Mouse (Mus musculus) liver, embryonic 14.5 days (tissue): ENCODE results near the gene Tnni3. TPM values are rescaled to one million over a fixed set of nuclear protein-coding genes. Genes with fewer than 3 reads are reported as not detected.
"Not testable (repeated sequence)": the region's sequence is repeated elsewhere in the genome, so short reads cannot be mapped to it uniquely, and the experiment has no call there.

ENCODE experiments used
- ATAC-seq: fragments of 200-750 bp; cut with Nextera tagmentation; 2 replicates; pipeline ENCODE4 v1.8.0; 2017; ENCODE audit warnings: moderate number of reproducible peaks, mild to moderate bottlenecking, moderate library complexity; ENCODE audit not compliant: insufficient read depth
- DNase-seq, 3 experiments: peaks; one replicate each; pipeline ENCODE4 v3.0.0-alpha.2; 2012 to 2013; ENCODE audit warnings: low read depth in 3 of 3, low spot score in 3 of 3
- H3K27ac ChIP-seq: fragments of 300-500 bp; sonication (generic); 2 replicates; pipeline ENCODE4 v1.5.1; 2014; ENCODE audit warnings: moderate library complexity, mild to moderate bottlenecking, control low read depth, inconsistent platforms
- H3K27me3 ChIP-seq: fragments of 300-500 bp; sonication (generic); 2 replicates; pipeline ENCODE4 v1.6.1; 2014; ENCODE audit warnings: mild to moderate bottlenecking, low read length, moderate library complexity; ENCODE audit not compliant: control insufficient read depth, insufficient read depth
- H3K36me3 ChIP-seq: fragments of 300-500 bp; sonication (generic); replicated peaks from 2 replicates; pipeline ENCODE4 v1.6.1; 2014; ENCODE audit warnings: low read depth; ENCODE audit not compliant: control insufficient read depth, insufficient read depth
- H3K4me1 ChIP-seq, 2 experiments: fragments of 200-500 bp in 1 of 2; fragments of 300-500 bp in 1 of 2; sonication (generic) in 1 of 2; replicated peaks; 2 replicates each; pipeline ENCODE4 v1.6.1; 2012 to 2014; ENCODE audit warnings: antibody characterized with exemption in 1 of 2, inconsistent platforms in 1 of 2, low read length in 1 of 2; ENCODE audit not compliant: control insufficient read depth in 2 of 2, insufficient read depth in 2 of 2
- H3K4me2 ChIP-seq: fragments of 300-500 bp; sonication (generic); 2 replicates; pipeline ENCODE4 v1.6.1; 2014; ENCODE audit warnings: low read depth, mild to moderate bottlenecking, control low read depth, moderate library complexity
- H3K4me3 ChIP-seq, 2 experiments: fragments of 200-500 bp in 1 of 2; fragments of 300-500 bp in 1 of 2; sonication (generic) in 1 of 2; 2 replicates each; pipeline ENCODE4 v1.5.1; 2012 to 2014; ENCODE audit warnings: low read depth in 2 of 2, low read length in 2 of 2, mild to moderate bottlenecking in 2 of 2, control low read depth in 1 of 2, inconsistent platforms in 1 of 2, moderate library complexity in 1 of 2; ENCODE audit not compliant: insufficient read depth in 1 of 2
- H3K9ac ChIP-seq: fragments of 300-500 bp; sonication (generic); replicated peaks from 2 replicates; pipeline ENCODE4 v1.6.1; 2014; ENCODE audit warnings: mild to moderate bottlenecking, control low read depth, moderate library complexity
- H3K9me3 ChIP-seq: fragments of 300-500 bp; sonication (generic); 2 replicates; pipeline ENCODE4 v1.6.1; 2016; ENCODE audit warnings: low read length, mixed read lengths; ENCODE audit not compliant: control insufficient read depth
- CTCF ChIP-seq: IDR thresholded peaks from 2 replicates; pipeline ENCODE4 v1.5.1; 2016; ENCODE audit warnings: antibody characterized with exemption, low read depth, control low read depth
- EP300 ChIP-seq: IDR thresholded peaks from 2 replicates; pipeline ENCODE4 v1.6.1; 2016; ENCODE audit warnings: antibody characterized with exemption, low read depth
- WGBS: fragments of 180-500 bp; shearing (Covaris S2); extraction: QIAGEN DNeasy Blood & Tissue Kit; methylation state at CpG from one replicate; pipeline ENCODE4 v1.1.7; 2014; ENCODE audit not compliant: insufficient replicate concordance; 5-methylcytosine and 5-hydroxymethylcytosine counted together
- polyA plus RNA-seq, 2 experiments: library from polyadenylated mRNA; depleted of rRNA in 1 of 2; stranded (reverse) in 1 of 2; unstranded in 1 of 2; fragments of >200 nt; fragmentation: Nextera tagmentation in 1 of 2; extraction: Ambion mirVana in 1 of 2; gene quantifications; 2 replicates each; pipeline versions ENCODE4 v1.2.1 to v1.2.3; 2012 to 2014

Gene Tnni3
- 0.30 and 0.35 TPM in 2 replicates for polyA plus RNA-seq (2012; rRNA removed)
- 0.45 TPM in 1 of 2 replicates, not detected in the other for polyA plus RNA-seq (2014; fragmentation: Nextera tagmentation; extraction: Ambion mirVana)

GRCm38 (mm10) chr7:4524212-4524922, at the start of gene Tnni3:
Tnni3 (minus strand) TSS chr7:4524229.
- not testable (repeated sequence) for H3K4me2 ChIP-seq, H3K27ac ChIP-seq, H3K9ac ChIP-seq, H3K27me3 ChIP-seq, DNase-seq, ATAC-seq, H3K4me1 ChIP-seq, H3K9me3 ChIP-seq, H3K36me3 ChIP-seq, H3K4me3 ChIP-seq
- 56% methylated on average over 15 of the region's 15 CpGs for WGBS
- TF ChIP-seq CTCF = peak; percentile 80

DNA sequence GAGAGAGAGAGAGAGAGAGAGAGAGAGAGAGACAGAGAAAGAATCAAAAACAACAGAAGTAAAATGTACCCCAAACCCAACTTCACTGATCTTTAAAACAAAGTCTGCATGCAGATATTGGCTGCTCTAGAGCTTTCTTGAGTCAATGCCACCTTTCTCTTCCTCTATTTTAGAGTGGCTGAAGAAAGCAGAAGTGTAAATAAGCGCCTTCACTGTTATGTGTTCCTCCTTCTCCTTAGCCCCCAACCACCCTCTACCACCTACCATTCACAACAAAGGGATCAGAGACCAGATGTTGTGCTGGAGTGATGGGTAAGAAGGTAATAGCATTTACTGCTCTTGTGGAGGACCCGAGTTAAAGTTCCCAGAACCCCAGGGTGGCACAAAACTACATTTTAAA, 48.3 kb upstream of the Tnni3 start:
- not testable (repeated sequence) for H3K4me2 ChIP-seq, DNase-seq, H3K4me1 ChIP-seq, H3K27me3 ChIP-seq, H3K27ac ChIP-seq, H3K36me3 ChIP-seq, ATAC-seq, H3K4me3 ChIP-seq, H3K9ac ChIP-seq, H3K9me3 ChIP-seq
- 22% methylated on average over 2 of the region's 2 CpGs for WGBS

GRCm38 (mm10) chr7:4562660-4563059, 38.6 kb upstream of the Tnni3 start:
- WGBS = 76% methylated on average over 3 of the region's 3 CpGs
- H3K4me1 ChIP-seq = no peaks in the 10 kb centered on the region
- H3K27me3 ChIP-seq = no peaks in the 10 kb centered on the region
- no peaks in the 10 kb centered on the region for H3K9me3 ChIP-seq
- no peak overlapping the region for H3K4me3 ChIP-seq
- no peak for DNase-seq
- no peak overlapping the region for H3K9ac ChIP-seq
- H3K4me2 ChIP-seq = no peak overlapping the region
- H3K27ac ChIP-seq = no peak overlapping the region
- ATAC-seq = no peak
- H3K36me3 ChIP-seq = no peaks in the 10 kb centered on the region
- TF ChIP-seq EP300 (no peak), CTCF (peak; percentile 16; the same call in 1 of the 2 replicates)

DNA sequence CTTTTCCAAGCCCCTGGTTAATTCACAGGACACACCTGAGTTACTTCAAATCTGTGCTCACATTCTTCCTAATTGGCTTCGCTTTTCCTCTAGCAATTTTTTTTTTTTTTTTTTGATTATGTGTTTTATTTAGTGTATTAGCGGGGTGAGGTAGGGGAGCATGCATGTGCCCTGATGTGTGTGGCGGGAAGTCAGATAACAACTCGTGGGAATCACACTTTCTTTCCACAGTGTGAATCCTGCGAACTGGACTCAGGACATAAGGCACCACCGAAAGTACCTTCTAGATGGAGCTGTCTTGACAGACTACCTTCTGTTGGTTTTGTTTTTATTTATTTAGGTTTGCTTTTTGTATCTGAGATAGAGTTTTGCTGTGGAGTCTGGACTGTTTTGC, 33.1 kb upstream of the Tnni3 start:
- DNase-seq = no peak
- H3K27me3 ChIP-seq = no peaks in the 10 kb centered on the region
- H3K4me2 ChIP-seq = no peak overlapping the region
- no peaks in the 10 kb centered on the region for H3K9me3 ChIP-seq
- no peak for TF ChIP-seq CTCF
- no peak for TF ChIP-seq EP300
- no peak overlapping the region for H3K4me3 ChIP-seq
- H3K36me3 ChIP-seq = no peaks in the 10 kb centered on the region
- H3K9ac ChIP-seq = no peak overlapping the region
- WGBS = 46% methylated on average over 6 of the region's 6 CpGs
- no peak for ATAC-seq
- H3K4me1 ChIP-seq = no peaks in the 10 kb centered on the region
- H3K27ac ChIP-seq = no peak overlapping the region

DNA sequence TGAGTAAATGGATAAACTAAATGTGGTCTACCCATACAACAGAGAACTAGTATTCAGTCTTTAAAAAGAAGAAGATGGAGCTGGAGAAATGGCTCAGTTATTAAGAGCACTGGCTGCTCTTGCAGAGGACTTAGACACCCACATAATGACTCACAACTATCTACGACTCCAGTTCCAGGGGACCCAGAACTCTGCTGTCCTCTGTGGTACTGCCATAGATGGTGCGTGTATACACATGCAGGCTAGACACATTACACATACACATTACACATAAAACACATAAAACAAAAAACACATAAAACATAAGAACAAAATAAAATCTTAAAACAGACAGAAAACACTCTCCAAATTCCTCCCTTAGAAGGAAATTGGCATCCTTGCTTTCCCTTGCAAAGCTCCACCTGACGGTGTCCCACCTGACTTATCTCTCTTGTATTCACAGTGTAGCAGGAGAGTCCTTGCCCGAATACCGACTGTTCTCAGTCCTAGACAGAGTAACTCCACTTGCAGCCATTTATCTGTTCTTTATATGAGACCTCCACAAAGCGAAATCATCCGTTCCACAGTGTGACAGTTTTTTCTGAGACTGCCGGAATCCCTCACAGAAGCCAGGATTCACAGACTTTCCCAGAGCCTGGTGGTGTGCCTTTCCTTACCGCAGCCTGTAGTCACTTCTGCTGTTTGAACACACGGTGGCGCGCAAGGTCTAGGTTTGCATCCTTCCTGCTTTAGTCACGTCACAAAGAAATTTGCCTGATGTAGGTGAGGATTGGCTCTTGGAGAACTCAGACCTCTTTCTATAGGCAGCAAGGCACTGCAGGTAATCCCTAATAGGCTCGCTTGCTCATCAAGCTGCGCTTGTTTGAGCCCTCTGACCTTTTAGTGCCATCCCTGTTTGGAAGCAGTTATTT, 32.5 kb upstream of the Tnni3 start:
- H3K4me3 ChIP-seq = no peak overlapping the region
- no peak overlapping the region for H3K9ac ChIP-seq
- DNase-seq = peak; percentile 55 to 69 (median 59)
- no peaks in the 10 kb centered on the region for H3K4me1 ChIP-seq
- 13% methylated on average over 15 of the region's 15 CpGs for WGBS
- H3K36me3 ChIP-seq = no peaks in the 10 kb centered on the region
- no peaks in the 10 kb centered on the region for H3K27me3 ChIP-seq
- H3K4me2 ChIP-seq = no peak overlapping the region
- H3K9me3 ChIP-seq = no peaks in the 10 kb centered on the region
- peak; percentile 74 for ATAC-seq
- TF ChIP-seq EP300 = no peak
- TF ChIP-seq CTCF = peak; percentile 96
- H3K27ac ChIP-seq = no peak overlapping the region
